Mouse (Mus musculus) ES-Bruce4 (cell line): ENCODE measurements around the gene Olfr555. TPM values are rescaled to one million over a fixed set of nuclear protein-coding genes. Genes with fewer than 3 reads are reported as not detected.

Experiments
- H3K27ac ChIP-seq: 2 replicates; pipeline ENCODE4 v1.5.1; 2012; ENCODE audit warnings: low read length, inconsistent platforms; ENCODE audit not compliant: insufficient read depth
- H3K27me3 ChIP-seq: 2 replicates; pipeline ENCODE4 v1.6.1; 2012; ENCODE audit warnings: mild to moderate bottlenecking, low read length, inconsistent platforms; ENCODE audit not compliant: control insufficient read depth, poor library complexity, insufficient read depth, severe bottlenecking
- H3K36me3 ChIP-seq: 2 replicates; pipeline ENCODE4 v1.6.1; 2012; ENCODE audit warnings: inconsistent platforms, mild to moderate bottlenecking, low read length, moderate library complexity; ENCODE audit not compliant: control insufficient read depth, poor library complexity, insufficient read depth, severe bottlenecking
- H3K4me1 ChIP-seq: one replicate; pipeline ENCODE4 v1.8.1; 2011; ENCODE audit warnings: low read length; ENCODE audit not compliant: control insufficient read depth, insufficient read depth
- H3K4me3 ChIP-seq: 2 replicates; pipeline ENCODE4 v1.5.1; 2011; ENCODE audit warnings: low read depth, mild to moderate bottlenecking, low read length
- H3K9ac ChIP-seq: 2 replicates; pipeline ENCODE4 v1.6.1; 2012; ENCODE audit warnings: low read depth, mild to moderate bottlenecking, inconsistent platforms; ENCODE audit not compliant: poor library complexity, severe bottlenecking
- H3K9me3 ChIP-seq: replicated peaks from 2 replicates; pipeline ENCODE4 v1.6.1; 2012; ENCODE audit warnings: mild to moderate bottlenecking, low read length, inconsistent platforms; ENCODE audit not compliant: control insufficient read depth, poor library complexity, insufficient read depth, severe bottlenecking
- CTCF ChIP-seq: IDR thresholded peaks from one replicate; pipeline ENCODE4 v1.8.1; 2011; ENCODE audit warnings: low read depth, low read length
- EP300 ChIP-seq: IDR thresholded peaks from 2 replicates; pipeline ENCODE4 v1.6.1; 2011; ENCODE audit warnings: low read depth, low read length; ENCODE audit not compliant: insufficient read depth
- POLR2A ChIP-seq: IDR thresholded peaks from one replicate; pipeline ENCODE4 v1.8.1; 2011; ENCODE audit warnings: low read length; ENCODE audit not compliant: insufficient read depth
- polyA plus RNA-seq: library from polyadenylated mRNA; stranded (reverse); fragments of >200 nt; gene quantifications from 2 replicates; pipeline ENCODE4 v1.2.4, GENCODE M21; 2011; ENCODE audit warnings: low read depth; ENCODE audit not compliant: missing spikeins, insufficient read depth, insufficient read length

Olfr555 gene
- polyA plus RNA-seq, 1 experiment = not detected

DNA sequence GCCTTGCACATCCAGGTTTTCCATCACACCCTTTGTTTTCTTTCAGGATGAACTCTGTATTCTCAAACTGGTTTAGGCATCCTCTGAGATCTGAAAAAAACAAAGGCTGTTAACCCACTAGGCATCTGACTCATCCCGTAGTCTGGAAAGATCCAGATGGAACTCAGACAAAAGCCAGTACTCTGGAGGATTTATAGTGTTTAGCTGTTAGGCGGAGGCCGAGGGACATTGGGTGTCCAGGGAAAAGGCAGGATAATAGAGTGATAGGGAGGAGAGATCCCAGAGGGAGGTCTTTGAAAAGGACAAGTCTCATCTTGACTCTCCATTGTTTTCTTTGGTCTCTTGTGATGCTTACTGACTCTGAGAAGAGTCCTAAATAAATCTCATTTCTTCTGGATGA lies 6.0 kb downstream of the Olfr555 start, which contains the start of gene Olfr556:
TSS of gene Olfr556 (plus strand) at position 301 of the 400 bp plus-strand sequence.
- Histone ChIP-seq H3K4me1 (no peaks in the 10 kb centered on the region), H3K4me3 (no peak within 1 kb of the TSS), H3K36me3 (no peaks in the 10 kb centered on the region), H3K27ac (no peak within 1 kb of the TSS), H3K27me3 (no peaks in the 10 kb centered on the region), H3K9ac (no peak within 1 kb of the TSS), H3K9me3 (no peaks in the 10 kb centered on the region)
- no peak for TF ChIP-seq EP300
- TF ChIP-seq POLR2A = no peak
- TF ChIP-seq CTCF = no peak

DNA sequence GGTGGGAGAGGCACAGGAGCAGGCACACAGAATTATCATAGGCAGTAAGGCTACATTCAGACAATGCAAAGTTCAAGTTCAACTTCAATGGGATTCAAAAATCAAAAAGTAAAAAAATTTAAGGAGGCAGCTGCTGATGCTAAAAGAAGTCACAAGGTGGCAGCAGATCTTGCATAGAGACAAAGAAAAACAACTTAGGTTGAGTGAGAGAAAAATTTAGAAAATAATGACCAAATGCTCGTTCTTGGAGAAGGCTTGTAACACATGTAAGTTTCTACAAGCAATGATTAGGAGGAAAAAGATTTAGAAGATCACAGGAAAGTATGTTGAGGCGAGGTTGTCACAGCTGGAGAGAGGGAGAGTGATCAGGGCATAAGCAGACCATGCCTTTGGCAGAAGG lies 6.8 kb downstream of the Olfr555 start:
- Histone ChIP-seq H3K36me3 (no peaks in the 10 kb centered on the region), H3K27ac (no peak overlapping the region), H3K4me1 (no peaks in the 10 kb centered on the region), H3K9ac (no peak overlapping the region), H3K4me3 (no peak overlapping the region), H3K27me3 (no peaks in the 10 kb centered on the region), H3K9me3 (no peaks in the 10 kb centered on the region)
- TF ChIP-seq EP300 = no peak
- no peak for TF ChIP-seq CTCF
- TF ChIP-seq POLR2A = no peak

DNA sequence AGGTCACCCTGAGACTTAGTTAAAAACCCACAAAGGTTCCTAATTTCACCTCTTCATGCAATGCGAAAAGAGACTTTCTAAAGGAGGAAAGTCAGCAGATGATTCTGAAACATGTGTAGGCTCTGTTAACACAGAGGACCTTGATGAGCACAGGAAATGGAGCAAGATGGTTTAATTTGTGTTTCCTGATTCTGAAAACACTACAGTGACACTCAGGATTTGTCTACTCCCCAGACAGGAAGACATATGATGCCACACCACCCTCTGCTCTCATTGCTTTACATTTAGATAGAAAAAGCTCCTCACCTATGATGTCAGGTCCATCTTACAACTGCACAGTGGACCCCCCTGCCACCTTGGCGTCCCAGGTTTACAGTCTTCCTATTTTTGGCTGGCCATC lies 17.6 kb downstream of the Olfr555 start:
- no peaks in the 10 kb centered on the region for H3K4me1 ChIP-seq
- no peak overlapping the region for H3K9ac ChIP-seq
- H3K27me3 ChIP-seq = no peaks in the 10 kb centered on the region
- no peak overlapping the region for H3K27ac ChIP-seq
- TF ChIP-seq EP300 = no peak
- TF ChIP-seq CTCF = no peak
- no peak for TF ChIP-seq POLR2A
- H3K36me3 ChIP-seq = no peaks in the 10 kb centered on the region
- H3K4me3 ChIP-seq = no peak overlapping the region
- no peaks in the 10 kb centered on the region for H3K9me3 ChIP-seq

DNA sequence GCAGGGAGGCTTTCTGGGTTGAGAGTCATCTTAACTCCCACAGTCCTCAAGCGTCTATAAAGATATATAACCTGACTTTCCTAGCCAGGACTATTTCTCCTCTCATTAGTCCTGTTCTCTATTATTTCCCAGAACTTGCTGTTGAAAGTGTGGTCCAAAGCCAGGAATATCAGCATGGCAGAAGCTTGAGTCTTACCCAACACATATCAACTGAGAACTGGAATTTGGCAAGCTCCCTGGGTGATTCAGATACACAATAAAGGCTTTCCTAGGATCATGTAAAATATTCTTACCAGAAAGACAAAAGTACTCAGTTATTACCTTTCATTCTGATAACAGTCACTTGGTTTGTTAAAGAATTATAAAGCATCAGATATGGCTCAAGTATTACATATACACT lies 23.3 kb downstream of the Olfr555 start:
- no peaks in the 10 kb centered on the region for H3K4me1 ChIP-seq
- TF ChIP-seq EP300 (no peak), CTCF (no peak), POLR2A (no peak)
- H3K4me3 ChIP-seq = no peak overlapping the region
- no peaks in the 10 kb centered on the region; the same call in 1 of the 2 replicates for H3K27me3 ChIP-seq
- H3K9me3 ChIP-seq = no peaks in the 10 kb centered on the region
- no peak overlapping the region for H3K27ac ChIP-seq
- H3K9ac ChIP-seq = no peak overlapping the region
- H3K36me3 ChIP-seq = no peaks in the 10 kb centered on the region

DNA sequence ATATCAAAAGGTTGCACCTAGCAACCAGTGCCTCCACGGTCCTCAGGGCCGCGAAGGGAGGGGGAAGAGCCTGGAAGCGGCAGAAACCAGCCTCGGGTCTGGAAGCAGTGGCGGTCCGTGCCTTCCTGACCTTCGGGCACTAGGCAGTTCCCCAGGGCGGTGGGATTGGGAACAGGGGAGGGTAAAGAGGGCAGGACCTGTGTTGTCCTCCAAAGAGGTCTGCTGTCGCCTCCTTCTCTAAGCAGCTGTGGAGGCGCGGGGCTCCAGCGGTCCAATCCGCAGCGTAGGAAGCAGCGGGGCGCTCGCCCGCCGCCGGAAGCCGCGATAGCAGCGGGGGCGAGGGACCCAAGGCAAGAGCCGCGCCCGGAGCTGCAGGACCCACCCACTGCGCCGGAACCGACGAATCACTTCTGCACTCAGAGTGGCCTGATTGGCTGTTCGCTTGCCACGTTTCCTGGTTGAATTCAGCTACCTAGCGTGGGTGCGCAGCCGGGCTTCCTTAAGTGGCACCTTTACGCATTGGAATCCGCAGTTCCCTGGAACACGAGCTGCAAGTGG lies 28.4 kb downstream of the Olfr555 start, which contains the start of gene Trim68:
TSS of gene Trim68 (minus strand) at position 384 of the 558 bp plus-strand sequence.
- H3K4me1 ChIP-seq = no peaks in the 10 kb centered on the region
- no peak within 1 kb of the TSS for H3K27ac ChIP-seq
- no peaks in the 10 kb centered on the region; the same call in 1 of the 2 replicates for H3K27me3 ChIP-seq
- peaks cover 2% of the 10 kb centered on the region; the same call in 1 of the 2 replicates for H3K9me3 ChIP-seq
- H3K36me3 ChIP-seq = no peaks in the 10 kb centered on the region
- peak within 1 kb of the TSS; percentile 87 for H3K4me3 ChIP-seq
- peak within 1 kb of the TSS; percentile 73 for H3K9ac ChIP-seq
- no peak for TF ChIP-seq POLR2A
- TF ChIP-seq EP300 = no peak
- TF ChIP-seq CTCF = no peak

DNA sequence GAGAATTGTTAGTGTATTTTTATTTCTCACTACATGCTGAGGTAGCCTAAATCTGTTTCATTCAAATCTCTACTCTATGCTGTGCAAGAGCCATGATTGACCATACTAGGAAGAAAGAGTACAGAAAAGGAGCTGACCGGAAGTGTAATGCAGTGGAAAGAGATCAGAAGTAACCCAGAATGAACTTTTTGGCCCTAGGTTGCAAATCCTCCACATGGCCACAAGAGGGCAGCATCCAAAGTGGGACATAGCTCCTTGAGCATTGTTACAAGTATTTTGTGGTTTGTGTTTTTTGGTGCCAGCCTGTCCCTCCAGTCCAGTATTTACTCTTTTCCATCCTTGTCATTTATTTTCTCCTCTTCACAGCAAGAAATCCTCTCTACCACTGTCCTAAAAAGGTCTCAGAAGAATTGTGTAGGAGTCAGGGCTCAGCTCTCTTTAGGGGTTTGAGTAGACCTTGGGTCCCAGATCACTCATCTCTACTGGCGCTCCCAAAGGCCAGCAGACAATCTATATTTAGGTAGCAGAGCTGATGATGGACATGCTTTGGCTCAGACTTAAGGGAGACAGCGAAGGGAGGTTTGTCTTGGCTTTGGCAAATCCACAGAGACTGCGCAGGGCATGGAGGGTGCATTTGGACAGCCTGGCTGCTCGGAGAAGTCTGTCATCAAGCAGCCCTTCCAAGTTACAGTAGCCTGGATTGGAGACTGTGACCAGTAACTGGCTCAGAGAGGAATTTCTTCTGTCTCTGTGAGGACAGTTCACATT lies 36.9 kb downstream of the Olfr555 start, which contains the start of gene Olfr557:
TSS of gene Olfr557 (plus strand) at position 553 of the 768 bp plus-strand sequence.
- Histone ChIP-seq H3K36me3 (no peaks in the 10 kb centered on the region), H3K4me3 (no peak within 1 kb of the TSS), H3K9ac (no peak within 1 kb of the TSS), H3K9me3 (no peaks in the 10 kb centered on the region), H3K27ac (no peak within 1 kb of the TSS), H3K27me3 (no peaks in the 10 kb centered on the region), H3K4me1 (no peaks in the 10 kb centered on the region)
- TF ChIP-seq POLR2A = no peak
- peak; percentile 57 for TF ChIP-seq CTCF
